Mouse (Mus musculus): ENCODE results near the gene Picalm. TPM values are rescaled to one million over a fixed set of nuclear protein-coding genes. Genes with fewer than 3 reads are reported as not detected.

Picalm gene
- polyA plus RNA-seq, 1 experiment from 2014 or later = 49.7 TPM

GRCm38 (mm10) chr7:90129271-90129731, 712 bp upstream of the Picalm start:
- H3K27me3 ChIP-seq (ENCODE audit: control insufficient read depth, insufficient read depth, low read depth, low read length) = no peaks in the 10 kb centered on the region
- ATAC-seq (ENCODE audit: low read depth) = peak; percentile 13
- H3K9ac ChIP-seq (ENCODE audit: low read length) = peak overlapping the region; percentile 81
- peaks cover 10% of the 10 kb centered on the region for H3K4me1 ChIP-seq (replicated peaks; ENCODE audit: control insufficient read depth, insufficient read depth, low read length)
- H3K4me2 ChIP-seq (ENCODE audit: low read depth, low read length) = peak overlapping the region; percentile 67
- H3K27ac ChIP-seq (ENCODE audit: low read length) = peak overlapping the region; percentile 99
- no peaks in the 10 kb centered on the region for H3K9me3 ChIP-seq (ENCODE audit: control insufficient read depth, low read length)
- 1% methylated on average over 12 of the region's 12 CpGs for WGBS
- no peaks in the 10 kb centered on the region for H3K36me3 ChIP-seq (ENCODE audit: control insufficient read depth, insufficient read depth, low read length)
- H3K4me3 ChIP-seq (ENCODE audit: low read length) = peak overlapping the region; percentile 93

GRCm38 (mm10) chr7:90130501-90131375, 725 bp downstream of the Picalm start:
- under 1% methylated on average over 38 of the region's 39 CpGs for WGBS
- peak overlapping the region; percentile 76 for H3K4me2 ChIP-seq (ENCODE audit: low read depth, low read length)
- ATAC-seq (ENCODE audit: low read depth) = no peak
- H3K36me3 ChIP-seq (ENCODE audit: control insufficient read depth, insufficient read depth, low read length) = no peaks in the 10 kb centered on the region
- H3K9me3 ChIP-seq (ENCODE audit: control insufficient read depth, low read length) = no peaks in the 10 kb centered on the region
- H3K9ac ChIP-seq (ENCODE audit: low read length) = peak overlapping the region; percentile 97
- H3K4me3 ChIP-seq (ENCODE audit: low read length) = peak overlapping the region; percentile 93
- H3K4me1 ChIP-seq (replicated peaks; ENCODE audit: control insufficient read depth, insufficient read depth, low read length) = peaks cover 10% of the 10 kb centered on the region
- H3K27ac ChIP-seq (ENCODE audit: low read length) = peak overlapping the region; percentile 99
- no peaks in the 10 kb centered on the region for H3K27me3 ChIP-seq (ENCODE audit: control insufficient read depth, insufficient read depth, low read depth, low read length)

- Histone ChIP-seq H3K4me1 (replicated peaks; ENCODE audit: control insufficient read depth, insufficient read depth, low read length) (peaks cover 10% of the 10 kb centered on the region), H3K27me3 (ENCODE audit: control insufficient read depth, insufficient read depth, low read depth, low read length) (no peaks in the 10 kb centered on the region), H3K9ac (ENCODE audit: low read length) (peak overlapping the region; percentile 97), H3K27ac (ENCODE audit: low read length) (peak overlapping the region; percentile 99), H3K9me3 (ENCODE audit: control insufficient read depth, low read length) (no peaks in the 10 kb centered on the region), H3K4me3 (ENCODE audit: low read length) (peak overlapping the region; percentile 93), H3K36me3 (ENCODE audit: control insufficient read depth, insufficient read depth, low read length) (no peaks in the 10 kb centered on the region), H3K4me2 (ENCODE audit: low read depth, low read length) (peak overlapping the region; percentile 76)
- no peak for ATAC-seq (ENCODE audit: low read depth)
- WGBS = 0% methylated on average over 2 of the region's 2 CpGs
Measured at GRCm38 (mm10) chr7:90131376-90131651, 1.3 kb downstream of the Picalm start.

- Histone ChIP-seq H3K9ac (ENCODE audit: low read length) (peak overlapping the region; percentile 97), H3K9me3 (ENCODE audit: control insufficient read depth, low read length) (no peaks in the 10 kb centered on the region), H3K4me1 (replicated peaks; ENCODE audit: control insufficient read depth, insufficient read depth, low read length) (peaks cover 11% of the 10 kb centered on the region), H3K27ac (ENCODE audit: low read length) (peak overlapping the region; percentile 99), H3K27me3 (ENCODE audit: control insufficient read depth, insufficient read depth, low read depth, low read length) (no peaks in the 10 kb centered on the region), H3K36me3 (ENCODE audit: control insufficient read depth, insufficient read depth, low read length) (no peaks in the 10 kb centered on the region), H3K4me2 (ENCODE audit: low read depth, low read length) (peak overlapping the region; percentile 76), H3K4me3 (ENCODE audit: low read length) (peak overlapping the region; percentile 93)
- no peak for ATAC-seq (ENCODE audit: low read depth)
- 3% methylated on average over 7 of the region's 7 CpGs for WGBS
Measured at GRCm38 (mm10) chr7:90131831-90132241, 1.8 kb downstream of the Picalm start.

- peak overlapping the region; percentile 93 for H3K4me3 ChIP-seq (ENCODE audit: low read length)
- peaks cover 12% of the 10 kb centered on the region for H3K4me1 ChIP-seq (replicated peaks; ENCODE audit: control insufficient read depth, insufficient read depth, low read length)
- H3K9me3 ChIP-seq (ENCODE audit: control insufficient read depth, low read length) = no peaks in the 10 kb centered on the region
- no peaks in the 10 kb centered on the region for H3K27me3 ChIP-seq (ENCODE audit: control insufficient read depth, insufficient read depth, low read depth, low read length)
- H3K27ac ChIP-seq (ENCODE audit: low read length) = peak overlapping the region; percentile 99
- H3K9ac ChIP-seq (ENCODE audit: low read length) = peak overlapping the region; percentile 97
- peak overlapping the region; percentile 76 for H3K4me2 ChIP-seq (ENCODE audit: low read depth, low read length)
- H3K36me3 ChIP-seq (ENCODE audit: control insufficient read depth, insufficient read depth, low read length) = no peaks in the 10 kb centered on the region
- WGBS = 33% methylated on average over 3 of the region's 3 CpGs
- no peak for ATAC-seq (ENCODE audit: low read depth)
Measured at GRCm38 (mm10) chr7:90132322-90132721, 2.3 kb downstream of the Picalm start.

- H3K4me2 ChIP-seq (ENCODE audit: low read depth, low read length) = no peak overlapping the region
- H3K4me3 ChIP-seq (ENCODE audit: low read length) = no peak overlapping the region
- no peaks in the 10 kb centered on the region for H3K27me3 ChIP-seq (ENCODE audit: control insufficient read depth, insufficient read depth, low read depth, low read length)
- peaks cover 23% of the 10 kb centered on the region for H3K4me1 ChIP-seq (replicated peaks; ENCODE audit: control insufficient read depth, insufficient read depth, low read length)
- H3K9me3 ChIP-seq (ENCODE audit: control insufficient read depth, low read length) = no peaks in the 10 kb centered on the region
- WGBS = 79% methylated on average over 3 of the region's 3 CpGs
- H3K27ac ChIP-seq (ENCODE audit: low read length) = no peak overlapping the region
- no peak overlapping the region for H3K9ac ChIP-seq (ENCODE audit: low read length)
- H3K36me3 ChIP-seq (ENCODE audit: control insufficient read depth, insufficient read depth, low read length) = no peaks in the 10 kb centered on the region
- no peak for ATAC-seq (ENCODE audit: low read depth)
Measured at GRCm38 (mm10) chr7:90136736-90137135, 6.7 kb downstream of the Picalm start.

GRCm38 (mm10) chr7:90138359-90138758, 8.3 kb downstream of the Picalm start:
- Histone ChIP-seq H3K9me3 (ENCODE audit: control insufficient read depth, low read length) (no peaks in the 10 kb centered on the region), H3K4me1 (replicated peaks; ENCODE audit: control insufficient read depth, insufficient read depth, low read length) (peaks cover 25% of the 10 kb centered on the region), H3K4me2 (ENCODE audit: low read depth, low read length) (no peak overlapping the region), H3K4me3 (ENCODE audit: low read length) (no peak overlapping the region), H3K9ac (ENCODE audit: low read length) (no peak overlapping the region), H3K27me3 (ENCODE audit: control insufficient read depth, insufficient read depth, low read depth, low read length) (no peaks in the 10 kb centered on the region), H3K36me3 (ENCODE audit: control insufficient read depth, insufficient read depth, low read length) (no peaks in the 10 kb centered on the region), H3K27ac (ENCODE audit: low read length) (no peak overlapping the region)
- WGBS = 64% methylated on average over 4 of the region's 4 CpGs
- ATAC-seq (ENCODE audit: low read depth) = no peak

GRCm38 (mm10) chr7:90140290-90140689, 10.3 kb downstream of the Picalm start:
- Histone ChIP-seq H3K27ac (ENCODE audit: low read length) (no peak overlapping the region), H3K9me3 (ENCODE audit: control insufficient read depth, low read length) (no peaks in the 10 kb centered on the region), H3K9ac (ENCODE audit: low read length) (no peak overlapping the region), H3K36me3 (ENCODE audit: control insufficient read depth, insufficient read depth, low read length) (no peaks in the 10 kb centered on the region), H3K4me2 (ENCODE audit: low read depth, low read length) (no peak overlapping the region), H3K27me3 (ENCODE audit: control insufficient read depth, insufficient read depth, low read depth, low read length) (no peaks in the 10 kb centered on the region), H3K4me1 (replicated peaks; ENCODE audit: control insufficient read depth, insufficient read depth, low read length) (peaks cover 31% of the 10 kb centered on the region), H3K4me3 (ENCODE audit: low read length) (no peak overlapping the region)
- no peak for ATAC-seq (ENCODE audit: low read depth)
- WGBS = 34% methylated on average over 3 of the region's 3 CpGs

- WGBS = 82% methylated on average over 2 of the region's 2 CpGs
- Histone ChIP-seq H3K27me3 (ENCODE audit: control insufficient read depth, insufficient read depth, low read depth, low read length) (no peaks in the 10 kb centered on the region), H3K4me3 (ENCODE audit: low read length) (no peak overlapping the region), H3K36me3 (ENCODE audit: control insufficient read depth, insufficient read depth, low read length) (no peaks in the 10 kb centered on the region), H3K9me3 (ENCODE audit: control insufficient read depth, low read length) (no peaks in the 10 kb centered on the region), H3K9ac (ENCODE audit: low read length) (no peak overlapping the region), H3K27ac (ENCODE audit: low read length) (no peak overlapping the region), H3K4me1 (replicated peaks; ENCODE audit: control insufficient read depth, insufficient read depth, low read length) (peaks cover 45% of the 10 kb centered on the region), H3K4me2 (ENCODE audit: low read depth, low read length) (no peak overlapping the region)
- ATAC-seq (ENCODE audit: low read depth) = no peak
Measured at GRCm38 (mm10) chr7:90144275-90144674, 14.3 kb downstream of the Picalm start.
